Mouse (Mus musculus): ENCODE measurements at regions not wholly inside any gene's neighbourhood (a gene's known extent, or its start where the extent isn't known, plus 50 kb on each side); places are given as distances from the start of the nearest gene placed in this dataset.
A peak's percentile ranks its signal among the peaks of the same experiment; 100 is the strongest.

- ATAC-seq (replicated peaks; ENCODE audit: poor library complexity, severe bottlenecking) = no peak
Observed at GRCm38 (mm10) chr3:64898610-64899009, 54.0 kb upstream of the Vmn2r7 start.

- no peak for ATAC-seq (replicated peaks; ENCODE audit: poor library complexity, severe bottlenecking)
Observed at GRCm38 (mm10) chr3:64901317-64901892, 56.8 kb upstream of the Vmn2r7 start.

GRCm38 (mm10) chr3:64949307-64949706, 104.7 kb upstream of the Vmn2r7 start:
- ATAC-seq (replicated peaks; ENCODE audit: poor library complexity, severe bottlenecking) = no peak

- no peak for ATAC-seq (replicated peaks; ENCODE audit: poor library complexity, severe bottlenecking)
Observed at GRCm38 (mm10) chr3:64964667-64965415, 120.3 kb upstream of the Vmn2r7 start.

- no peak for ATAC-seq (replicated peaks; ENCODE audit: poor library complexity, severe bottlenecking)
Observed at GRCm38 (mm10) chr3:64965416-64965980, 120.9 kb upstream of the Vmn2r7 start.

GRCm38 (mm10) chr3:64968275-64968674, 123.7 kb upstream of the Vmn2r7 start:
- ATAC-seq (replicated peaks; ENCODE audit: poor library complexity, severe bottlenecking) = no peak

- ATAC-seq (replicated peaks; ENCODE audit: poor library complexity, severe bottlenecking) = no peak
Observed at GRCm38 (mm10) chr3:64984369-64984768, 124.8 kb upstream of the Kcnab1 start.

GRCm38 (mm10) chr3:64987665-64988064, 121.5 kb upstream of the Kcnab1 start:
- ATAC-seq (replicated peaks; ENCODE audit: poor library complexity, severe bottlenecking) = no peak

GRCm38 (mm10) chr3:64996451-64996850, 112.7 kb upstream of the Kcnab1 start:
- no peak for ATAC-seq (replicated peaks; ENCODE audit: poor library complexity, severe bottlenecking)

- no peak for ATAC-seq (replicated peaks; ENCODE audit: poor library complexity, severe bottlenecking)
Observed at GRCm38 (mm10) chr3:64997552-64997951, 111.6 kb upstream of the Kcnab1 start.

GRCm38 (mm10) chr3:65001131-65001530, 108.1 kb upstream of the Kcnab1 start:
- ATAC-seq (replicated peaks; ENCODE audit: poor library complexity, severe bottlenecking) = no peak

- peak; percentile 52; the same call in 1 of the 2 replicates for ATAC-seq (replicated peaks; ENCODE audit: poor library complexity, severe bottlenecking)
Observed at GRCm38 (mm10) chr3:65002578-65002977, 106.6 kb upstream of the Kcnab1 start.

GRCm38 (mm10) chr3:65006127-65006526, 103.1 kb upstream of the Kcnab1 start:
- ATAC-seq (replicated peaks; ENCODE audit: poor library complexity, severe bottlenecking) = no peak

GRCm38 (mm10) chr3:65006565-65006964, 102.6 kb upstream of the Kcnab1 start:
- ATAC-seq (replicated peaks; ENCODE audit: poor library complexity, severe bottlenecking) = no peak

GRCm38 (mm10) chr3:65023876-65024275, 85.3 kb upstream of the Kcnab1 start:
- no peak for ATAC-seq (replicated peaks; ENCODE audit: poor library complexity, severe bottlenecking)

- no peak for ATAC-seq (replicated peaks; ENCODE audit: poor library complexity, severe bottlenecking)
Observed at GRCm38 (mm10) chr3:65037626-65038025, 71.6 kb upstream of the Kcnab1 start.

- no peak for ATAC-seq (replicated peaks; ENCODE audit: poor library complexity, severe bottlenecking)
Observed at GRCm38 (mm10) chr3:65047879-65048278, 61.3 kb upstream of the Kcnab1 start.

- ATAC-seq (replicated peaks; ENCODE audit: poor library complexity, severe bottlenecking) = no peak
Observed at GRCm38 (mm10) chr3:65055401-65055800, 53.8 kb upstream of the Kcnab1 start.

All from granulocyte monocyte progenitor cell, adult 5-6 weeks (primary cell).